Mouse (Mus musculus): ENCODE results near the gene BC051142.
"Not testable (repeated sequence)": the region's sequence is repeated elsewhere in the genome, so short reads cannot be mapped to it uniquely, and the experiment has no call there.

The BC051142 gene

GRCm38 (mm10) chr17:34398058-34398710 is 436 bp upstream of the BC051142 start:
- peak; percentile 80 for ATAC-seq (ENCODE audit: insufficient number of reproducible peaks, low FRiP score, low TSS enrichment)

- no peak for ATAC-seq (ENCODE audit: insufficient number of reproducible peaks, low FRiP score, low TSS enrichment)
These were observed 735 bp downstream of the BC051142 start for GRCm38 (mm10) chr17:34399394-34399715.

DNA sequence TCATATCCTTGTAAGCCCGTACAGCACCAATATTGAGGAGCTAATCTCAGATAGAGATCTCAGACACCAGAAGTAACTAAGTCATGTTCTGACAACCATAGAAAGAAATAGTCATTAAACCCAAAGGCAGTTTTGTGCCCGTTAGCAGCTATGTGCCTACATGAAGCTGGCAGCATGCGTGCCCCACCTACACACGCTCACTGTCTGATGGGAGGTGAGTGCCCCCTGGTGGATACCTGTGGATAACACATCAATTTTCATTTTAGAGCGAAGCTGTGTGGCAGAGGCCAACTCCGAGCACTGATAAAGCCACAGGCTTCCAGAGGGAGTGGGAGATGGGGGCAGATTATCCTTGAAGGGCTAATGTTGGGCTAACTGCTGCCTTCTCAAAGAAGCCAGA is 12.5 kb downstream of the BC051142 start:
- peak; percentile 58; the same call in 1 of the 2 replicates for ATAC-seq (ENCODE audit: insufficient number of reproducible peaks, low FRiP score, low TSS enrichment)

DNA sequence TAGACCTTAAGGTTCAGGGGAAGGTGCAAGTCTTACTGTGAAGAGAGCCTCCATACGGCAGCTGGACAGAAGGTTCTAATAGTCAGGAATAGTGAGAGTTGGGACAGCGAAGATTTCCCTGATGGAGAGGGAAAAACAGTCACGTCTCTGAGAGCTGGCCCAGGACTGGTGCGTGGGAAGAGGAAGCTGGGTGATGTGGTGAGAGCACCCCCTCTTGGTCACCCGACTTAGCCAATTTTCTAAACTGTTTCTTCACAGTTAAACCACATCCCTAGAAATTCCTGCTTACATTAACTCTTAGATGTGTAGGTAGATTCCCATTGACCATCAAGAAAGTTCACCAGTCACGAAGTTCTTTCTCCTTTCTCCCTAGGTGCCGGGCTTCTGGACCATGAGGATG is 21.4 kb downstream of the BC051142 start:
- no peak for ATAC-seq (ENCODE audit: insufficient number of reproducible peaks, low FRiP score, low TSS enrichment)

DNA sequence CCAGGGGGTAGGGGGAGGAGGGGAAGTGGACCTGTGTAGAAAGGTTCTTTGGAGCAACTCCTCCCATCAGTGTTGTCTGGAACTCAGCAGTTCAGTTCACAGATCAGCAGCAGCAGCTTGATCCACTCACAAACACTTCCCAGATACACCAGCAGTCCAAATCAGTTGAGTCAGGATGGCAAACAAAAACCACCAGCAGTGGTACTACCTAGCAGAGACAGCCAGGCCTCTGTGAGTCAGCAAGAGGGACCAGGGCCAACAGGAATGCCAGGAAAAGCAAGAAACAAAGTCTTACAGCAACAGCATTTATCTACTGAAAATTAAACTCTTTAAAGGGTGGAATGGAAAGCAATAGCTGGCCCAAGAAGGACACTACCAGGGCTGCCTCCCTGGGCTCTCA is 29.0 kb downstream of the BC051142 start:
- ATAC-seq (ENCODE audit: insufficient number of reproducible peaks, low FRiP score, low TSS enrichment): no peak

GRCm38 (mm10) chr17:34437120-34437519 is 38.5 kb downstream of the BC051142 start:
- no peak for ATAC-seq (ENCODE audit: insufficient number of reproducible peaks, low FRiP score, low TSS enrichment)

DNA sequence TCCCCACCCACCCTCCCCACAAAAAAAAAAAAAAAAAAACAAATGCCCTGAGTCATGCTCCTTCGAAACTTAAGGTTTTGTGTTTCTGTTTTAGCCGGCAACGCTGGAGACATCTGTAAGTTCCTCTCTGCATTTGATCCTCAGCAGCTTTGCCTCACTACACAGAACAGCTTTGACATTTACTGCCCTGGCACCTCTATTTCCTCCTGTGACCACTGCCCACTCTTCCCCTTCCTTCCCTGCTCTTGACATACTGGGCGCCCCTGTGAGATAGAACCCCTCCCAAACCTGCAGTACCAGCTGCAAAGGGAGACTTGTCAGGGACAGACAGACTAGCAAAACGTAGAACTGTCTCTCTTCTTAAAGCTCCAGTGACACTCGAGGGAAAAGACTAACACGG is 39.0 kb downstream of the BC051142 start:
- no peak for ATAC-seq (ENCODE audit: insufficient number of reproducible peaks, low FRiP score, low TSS enrichment)

GRCm38 (mm10) chr17:34438588-34438987 is 40.0 kb downstream of the BC051142 start:
- ATAC-seq (ENCODE audit: insufficient number of reproducible peaks, low FRiP score, low TSS enrichment): no peak

DNA sequence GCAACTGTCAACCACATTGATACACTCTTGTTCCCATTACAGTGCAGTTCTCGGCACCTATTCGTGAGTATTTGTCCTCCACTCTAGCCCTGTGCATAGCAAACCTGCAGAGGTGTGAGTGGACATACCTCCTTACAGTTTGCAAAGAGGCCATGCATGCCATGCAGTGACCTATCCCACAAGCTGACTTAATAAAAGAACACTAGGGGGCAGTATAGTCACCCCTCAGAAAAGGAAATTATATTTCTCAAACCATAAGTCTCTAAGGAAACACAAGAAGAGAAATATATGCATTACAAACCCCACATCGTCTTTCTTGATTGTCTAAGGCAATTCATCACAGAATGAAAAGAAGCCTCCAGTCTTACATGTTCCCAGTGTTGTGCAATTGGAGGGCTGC is 41.2 kb downstream of the BC051142 start:
- no peak for ATAC-seq (ENCODE audit: insufficient number of reproducible peaks, low FRiP score, low TSS enrichment)

DNA sequence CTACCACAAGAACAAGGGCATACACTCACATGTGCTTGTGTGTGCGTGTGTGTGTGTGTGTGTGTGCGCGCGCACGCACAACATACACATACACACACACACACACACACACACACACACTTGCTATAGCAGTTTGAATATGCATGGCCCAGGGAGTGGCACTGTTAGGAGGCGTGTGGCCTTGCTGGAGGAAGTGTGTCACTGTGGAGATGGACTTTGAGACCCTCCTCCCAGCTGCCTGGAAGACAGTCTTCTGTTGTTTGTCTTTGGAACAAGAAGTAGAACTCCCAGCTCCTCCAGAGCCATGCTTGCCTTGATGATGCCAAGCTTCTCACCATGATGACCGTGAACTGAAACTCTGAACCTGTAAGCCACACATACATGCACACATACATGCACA is 43.4 kb downstream of the BC051142 start:
- no peak for ATAC-seq (ENCODE audit: insufficient number of reproducible peaks, low FRiP score, low TSS enrichment)

DNA sequence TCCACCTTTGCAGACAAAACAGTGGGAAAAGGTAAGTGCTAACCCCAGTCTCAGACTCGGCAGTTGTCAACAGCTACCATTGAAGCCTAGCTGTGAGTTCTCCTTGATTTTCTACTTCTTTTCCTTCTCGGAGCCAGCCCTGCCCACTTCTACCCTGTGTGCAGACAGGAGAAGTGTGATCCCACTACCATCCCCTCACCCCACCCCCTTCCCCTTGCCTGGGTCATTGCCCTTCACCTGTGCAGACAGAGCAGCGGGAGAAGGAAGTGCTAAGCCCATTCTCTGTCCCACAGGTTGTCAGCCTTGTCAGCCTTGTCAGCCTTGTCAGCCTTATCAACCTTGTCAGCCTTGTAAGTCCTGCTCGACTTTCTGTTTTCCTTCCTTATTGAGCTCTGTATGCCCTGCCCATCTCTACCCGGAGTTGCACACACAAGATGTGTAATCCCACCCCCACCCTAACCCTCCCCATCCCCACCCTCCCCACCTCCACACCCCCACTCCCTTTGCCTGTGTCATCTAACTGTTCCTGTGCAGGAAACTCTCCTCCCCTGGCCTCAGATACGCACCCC is 49.9 kb downstream of the BC051142 start:
- ATAC-seq (ENCODE audit: insufficient number of reproducible peaks, low FRiP score, low TSS enrichment): no peak

DNA sequence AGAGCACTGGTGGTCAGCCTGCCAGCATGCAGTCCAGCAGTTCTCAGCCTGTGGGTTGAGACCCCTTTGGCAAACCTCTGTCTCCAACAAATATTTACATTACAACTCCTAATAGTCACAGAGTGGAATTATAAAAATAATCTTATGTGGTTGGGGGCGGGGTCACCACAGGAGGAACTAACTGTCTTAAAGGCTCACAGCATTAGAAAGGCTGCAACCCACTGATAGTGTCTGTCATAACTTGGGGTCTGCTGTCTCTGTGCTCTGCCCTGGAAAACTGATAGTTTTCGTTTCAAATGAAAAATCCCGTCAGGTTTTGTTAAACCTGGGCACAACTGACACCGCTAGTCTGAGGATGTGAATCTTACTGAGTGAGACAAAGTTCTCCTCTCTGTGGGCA is 59.0 kb downstream of the BC051142 start:
- no peak for ATAC-seq (ENCODE audit: insufficient number of reproducible peaks, low FRiP score, low TSS enrichment)

DNA sequence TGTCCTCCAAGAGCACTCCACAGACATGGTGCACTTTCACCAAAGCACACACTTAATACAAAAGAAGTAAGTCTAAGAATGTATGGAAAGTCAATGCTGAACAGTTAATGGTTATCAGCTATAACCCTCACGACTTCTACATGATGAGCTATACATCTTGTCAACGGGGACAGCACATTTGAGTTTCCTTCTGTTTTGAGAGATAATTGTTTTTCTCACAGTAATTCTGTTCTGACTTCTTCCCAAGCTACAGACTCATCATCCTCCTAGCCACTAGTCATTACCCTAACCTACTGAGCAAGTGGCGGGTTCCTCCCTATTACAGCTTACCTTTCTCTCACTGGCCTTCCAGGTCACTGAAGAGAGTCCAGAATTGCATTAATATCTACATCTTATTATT is 60.6 kb downstream of the BC051142 start:
- no peak for ATAC-seq (ENCODE audit: insufficient number of reproducible peaks, low FRiP score, low TSS enrichment)

- not testable (repeated sequence) for ATAC-seq (ENCODE audit: insufficient number of reproducible peaks, low FRiP score, low TSS enrichment)
These were observed 67.3 kb downstream of the BC051142 start for GRCm38 (mm10) chr17:34465906-34466305.

GRCm38 (mm10) chr17:34470491-34470890 is 71.9 kb downstream of the BC051142 start:
- ATAC-seq (ENCODE audit: insufficient number of reproducible peaks, low FRiP score, low TSS enrichment): no peak

- no peak for ATAC-seq (ENCODE audit: insufficient number of reproducible peaks, low FRiP score, low TSS enrichment)
These were observed 76.4 kb downstream of the BC051142 start for GRCm38 (mm10) chr17:34475060-34475459.

GRCm38 (mm10) chr17:34476427-34476826 is 77.8 kb downstream of the BC051142 start:
- ATAC-seq (ENCODE audit: insufficient number of reproducible peaks, low FRiP score, low TSS enrichment): no peak

DNA sequence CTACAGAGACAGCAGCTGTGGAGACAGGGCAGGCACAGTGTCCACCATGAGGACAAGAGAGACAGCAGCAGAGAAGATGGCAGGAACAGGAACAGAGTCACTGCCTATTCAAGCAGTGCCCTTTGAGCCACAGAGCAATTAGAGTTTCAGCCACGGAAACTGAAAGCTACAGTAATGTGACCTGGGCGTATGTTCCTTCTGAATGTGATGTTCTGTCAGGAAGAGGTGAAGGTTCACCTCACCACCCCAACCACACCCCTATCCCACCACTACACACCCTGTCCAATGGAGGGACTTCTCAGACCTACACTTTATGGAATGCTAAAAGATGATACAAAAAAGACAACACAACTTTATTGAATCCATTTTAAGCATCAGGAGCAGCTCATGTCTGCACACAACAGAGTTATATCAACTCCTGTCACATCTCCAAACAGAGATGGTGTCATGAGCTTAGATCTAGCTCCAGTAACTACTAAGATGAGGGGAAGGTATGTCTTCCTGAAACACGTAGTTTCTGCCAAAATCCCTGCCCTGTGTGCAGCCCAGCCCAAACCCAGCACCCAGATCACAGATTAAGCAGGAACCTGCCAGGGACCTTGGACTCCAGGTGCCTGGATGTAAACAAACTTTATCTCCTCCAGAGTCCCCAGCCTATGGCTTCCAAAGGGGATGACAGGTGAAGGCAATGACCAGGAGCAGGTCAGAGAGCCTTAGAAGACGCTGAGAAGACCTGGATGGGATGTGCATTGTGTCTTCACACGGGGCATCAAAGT is 78.8 kb downstream of the BC051142 start, which contains the start of gene Btnl4:
TSS of gene Btnl4 (minus strand) at position 81 of the 776 bp plus-strand sequence.
- ATAC-seq (ENCODE audit: insufficient number of reproducible peaks, low FRiP score, low TSS enrichment): not testable (repeated sequence)

DNA sequence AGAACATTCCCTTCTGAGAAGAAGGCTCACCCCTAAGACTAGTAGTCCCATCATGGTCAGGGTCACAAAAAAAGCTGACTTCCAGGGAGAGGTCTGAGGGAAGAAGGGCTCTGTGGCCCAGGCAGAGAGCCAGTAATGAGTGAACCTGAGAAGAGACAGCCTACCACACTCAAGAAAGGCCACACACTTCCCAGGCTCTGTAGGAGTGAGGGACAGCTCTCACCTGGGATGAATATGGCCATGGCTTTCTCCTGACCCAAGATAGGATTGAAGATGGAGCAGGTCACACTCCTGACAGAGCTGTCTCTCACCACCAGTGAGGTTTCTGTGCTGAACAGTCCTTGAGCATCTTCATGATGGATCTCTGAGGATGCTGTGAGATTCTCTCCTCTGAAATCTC is 94.2 kb downstream of the BC051142 start:
- ATAC-seq (ENCODE audit: insufficient number of reproducible peaks, low FRiP score, low TSS enrichment): no peak

- ATAC-seq (ENCODE audit: insufficient number of reproducible peaks, low FRiP score, low TSS enrichment): not testable (repeated sequence)
These were observed 96.5 kb downstream of the BC051142 start for GRCm38 (mm10) chr17:34495156-34495555.

- ATAC-seq (ENCODE audit: insufficient number of reproducible peaks, low FRiP score, low TSS enrichment): no peak
These were observed 97.9 kb downstream of the BC051142 start for GRCm38 (mm10) chr17:34496539-34496938.

- not testable (repeated sequence) for ATAC-seq (ENCODE audit: insufficient number of reproducible peaks, low FRiP score, low TSS enrichment)
These were observed 98.7 kb downstream of the BC051142 start for GRCm38 (mm10) chr17:34497319-34497718.

Measured in cerebellum, adult (tissue).